Mouse (Mus musculus) B cell, adult (primary cell): Measurements from ENCODE around the gene Ly75. TPM values are rescaled to one million over a fixed set of nuclear protein-coding genes. Genes with fewer than 3 reads are reported as not detected.

Experiments
- total RNA-seq: library from RNA; stranded (reverse); gene quantifications from 4 replicates; pipeline ENCODE4 v1.2.4, GENCODE M21; 2023; ENCODE audit not compliant: inconsistent age

Ly75 gene
- 6.6 to 8.1 TPM (median 7.1 TPM) in 4 replicates for total RNA-seq

DNA sequence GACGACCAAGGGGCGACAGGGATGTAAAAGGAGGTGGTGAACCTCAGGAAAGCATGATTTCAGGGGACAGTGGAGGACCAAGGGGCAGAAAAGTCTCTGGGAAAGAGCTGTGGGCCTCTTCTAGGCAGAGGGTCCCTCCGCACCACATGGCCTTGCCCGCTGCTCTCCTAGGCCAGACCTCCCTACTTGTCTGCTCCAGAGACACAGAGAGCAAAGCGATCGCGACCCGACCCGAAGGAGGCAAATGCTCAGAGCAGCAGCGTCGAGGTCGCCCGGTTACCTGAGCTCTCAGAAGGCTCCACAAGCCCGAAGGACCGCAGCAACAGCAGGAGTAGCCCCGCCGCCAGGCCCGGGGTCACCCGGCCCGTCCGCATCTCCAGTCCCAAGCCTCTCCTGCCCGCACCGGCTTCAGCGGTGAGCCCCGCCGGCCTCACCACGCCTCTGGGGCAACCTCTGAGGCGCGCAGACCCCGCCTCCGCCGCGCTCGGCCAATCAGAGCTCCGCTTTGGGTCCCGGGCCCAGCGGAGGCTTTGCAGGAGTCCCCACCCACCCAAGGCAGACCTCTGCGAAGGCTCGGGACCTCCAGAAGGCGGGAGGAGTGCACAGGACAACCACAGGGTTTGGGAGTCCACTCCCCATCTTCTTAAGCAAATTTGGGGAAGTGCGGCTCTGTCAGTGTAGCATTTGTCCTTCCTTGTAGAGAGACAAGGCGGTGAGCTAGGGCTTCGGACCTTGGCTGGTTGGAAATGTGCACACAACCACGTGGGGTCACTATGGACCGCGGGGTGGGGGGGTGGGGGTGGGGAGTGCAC lies at the start of gene Ly75:
Gene Ly75 (minus strand): TSS at position 446 of the 812 bp plus-strand sequence.

GRCm38 (mm10) chr2:60284467-60284821 lies 98.7 kb downstream of the Ly75 start, which contains the start of gene Cd302:
Cd302 (minus strand) TSS chr2:60284488.

Other genes starting within 250 kb of the Ly75 start
- 186 to 218 TPM (median 209 TPM) in 4 replicates for gene Baz2b, start 173.5 kb downstream of the Ly75 start, total RNA-seq
- 157 to 201 TPM (median 186 TPM) in 4 replicates for gene March7, start 173.4 kb downstream of the Ly75 start, total RNA-seq
- gene Cd302, start 98.8 kb downstream of the Ly75 start, total RNA-seq: 0.75 to 1.8 TPM (median 1.2 TPM) in 4 replicates
- not detected in 4 replicates for gene Pla2r1, start 170.0 kb upstream of the Ly75 start, total RNA-seq